Mouse (Mus musculus): Measurements from ENCODE around the gene Thap2. TPM values are rescaled to one million over a fixed set of nuclear protein-coding genes. Genes with fewer than 3 reads are reported as not detected.

The Thap2 gene
- polyA plus RNA-seq, 1 experiment from 2014 or later, result 22.6 TPM

DNA sequence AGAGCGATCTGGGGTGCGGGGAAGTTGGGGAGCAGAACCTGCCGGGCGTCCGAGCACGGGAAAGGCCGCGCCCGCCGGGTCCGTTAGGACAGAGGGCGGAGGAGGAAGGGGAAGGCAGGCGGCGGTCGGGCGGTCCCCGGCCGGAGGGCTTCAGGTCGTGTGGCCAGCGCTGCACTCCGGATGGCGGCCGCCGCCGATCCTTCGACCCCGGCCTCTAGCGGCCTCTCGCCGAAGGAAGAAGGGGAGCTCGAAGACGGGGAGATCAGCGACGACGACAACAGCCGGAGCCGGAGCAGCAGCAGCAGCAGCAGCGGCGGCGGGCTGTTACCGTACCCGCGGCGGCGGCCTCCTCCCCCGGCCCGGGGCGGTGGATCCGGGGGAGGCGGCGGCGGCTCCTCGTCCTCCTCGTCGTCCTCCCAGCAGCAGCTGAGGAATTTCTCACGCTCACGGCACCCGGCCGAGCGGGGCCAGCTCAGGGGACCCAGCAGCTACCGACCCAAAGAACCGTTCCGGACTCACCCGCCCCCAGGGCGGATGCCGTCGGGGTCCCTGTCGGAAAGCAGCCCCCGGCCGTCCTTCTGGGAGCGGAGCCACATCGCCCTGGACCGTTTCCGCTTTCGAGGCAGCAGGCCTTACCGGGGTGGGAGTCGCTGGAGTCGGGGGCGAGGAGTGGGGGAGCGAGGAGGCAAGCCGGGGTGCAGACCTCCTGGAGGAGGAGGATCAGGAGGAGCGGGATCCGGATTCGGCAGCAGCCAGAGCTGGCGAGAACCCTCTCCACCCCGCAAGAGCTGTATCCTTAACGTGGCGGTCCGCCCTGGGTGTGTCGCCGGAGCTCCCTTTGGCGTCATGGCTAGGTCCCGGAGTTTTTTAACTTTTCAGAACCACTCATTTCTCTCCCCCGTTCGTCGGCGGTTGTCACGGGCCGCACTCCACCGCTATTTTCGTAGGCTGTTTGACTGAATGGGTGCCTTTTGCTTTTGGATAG is 1.1 kb upstream of the Thap2 start:
- H3K4me2 ChIP-seq (ENCODE audit: low read depth, low read length), result peak overlapping the region; percentile 52
- no peaks in the 10 kb centered on the region for H3K9me3 ChIP-seq (ENCODE audit: control insufficient read depth, low read length)
- peak overlapping the region; percentile 98 for H3K27ac ChIP-seq (ENCODE audit: low read length)
- peak overlapping the region; percentile 95 for H3K9ac ChIP-seq (ENCODE audit: low read depth, low read length)
- peak overlapping the region; percentile 98 for H3K4me3 ChIP-seq (ENCODE audit: low read length)
- no peaks in the 10 kb centered on the region for H3K27me3 ChIP-seq (replicated peaks; ENCODE audit: control insufficient read depth, insufficient read depth, low read length)
- H3K36me3 ChIP-seq (ENCODE audit: control insufficient read depth, insufficient read depth, low read length), result peaks cover 4% of the 10 kb centered on the region; the same call in 1 of the 2 replicates
- H3K4me1 ChIP-seq (ENCODE audit: control insufficient read depth, insufficient read depth, low read length), result peaks cover 19% of the 10 kb centered on the region
- ATAC-seq, result peak; percentile 68
- WGBS, result under 1% methylated on average over 101 of the region's 101 CpGs

DNA sequence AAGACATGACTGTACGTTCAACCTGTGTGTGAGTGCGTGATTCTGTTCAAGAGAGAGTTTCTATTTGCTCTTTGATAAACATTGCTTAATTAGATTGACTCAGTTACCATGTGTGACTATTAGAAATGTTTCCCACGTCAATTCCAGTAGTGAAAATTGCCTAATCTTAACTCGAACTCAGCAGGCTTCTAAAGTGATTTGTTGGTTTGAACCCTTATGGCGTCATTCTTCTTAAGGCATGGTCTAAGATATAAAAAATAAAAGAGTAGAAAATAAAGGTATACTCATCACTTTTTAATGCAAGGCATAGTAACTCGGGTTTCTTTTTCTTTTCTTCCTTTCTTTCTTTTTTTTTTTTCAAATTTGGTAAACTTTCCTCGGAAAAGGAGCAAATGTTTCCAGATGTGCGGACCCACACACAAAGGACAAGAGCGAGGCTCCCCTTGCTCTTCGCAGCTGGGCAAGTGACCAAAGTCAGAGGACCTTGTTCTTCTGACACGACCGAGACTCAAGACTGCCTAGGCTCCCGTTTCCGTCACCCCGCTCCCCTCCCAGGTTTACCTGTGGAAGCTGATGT is 511 bp downstream of the Thap2 start:
- Histone ChIP-seq H3K36me3 (ENCODE audit: control insufficient read depth, insufficient read depth, low read length) (peaks cover 4% of the 10 kb centered on the region; the same call in 1 of the 2 replicates), H3K9me3 (ENCODE audit: control insufficient read depth, low read length) (no peaks in the 10 kb centered on the region), H3K4me3 (ENCODE audit: low read length) (peak overlapping the region; percentile 98), H3K27ac (ENCODE audit: low read length) (peak overlapping the region; percentile 98), H3K4me1 (ENCODE audit: control insufficient read depth, insufficient read depth, low read length) (peaks cover 19% of the 10 kb centered on the region), H3K4me2 (ENCODE audit: low read depth, low read length) (peak overlapping the region; percentile 48), H3K9ac (ENCODE audit: low read depth, low read length) (peak overlapping the region; percentile 84), H3K27me3 (replicated peaks; ENCODE audit: control insufficient read depth, insufficient read depth, low read length) (no peaks in the 10 kb centered on the region)
- WGBS, result under 1% methylated on average over 15 of the region's 15 CpGs
- ATAC-seq, result no peak

DNA sequence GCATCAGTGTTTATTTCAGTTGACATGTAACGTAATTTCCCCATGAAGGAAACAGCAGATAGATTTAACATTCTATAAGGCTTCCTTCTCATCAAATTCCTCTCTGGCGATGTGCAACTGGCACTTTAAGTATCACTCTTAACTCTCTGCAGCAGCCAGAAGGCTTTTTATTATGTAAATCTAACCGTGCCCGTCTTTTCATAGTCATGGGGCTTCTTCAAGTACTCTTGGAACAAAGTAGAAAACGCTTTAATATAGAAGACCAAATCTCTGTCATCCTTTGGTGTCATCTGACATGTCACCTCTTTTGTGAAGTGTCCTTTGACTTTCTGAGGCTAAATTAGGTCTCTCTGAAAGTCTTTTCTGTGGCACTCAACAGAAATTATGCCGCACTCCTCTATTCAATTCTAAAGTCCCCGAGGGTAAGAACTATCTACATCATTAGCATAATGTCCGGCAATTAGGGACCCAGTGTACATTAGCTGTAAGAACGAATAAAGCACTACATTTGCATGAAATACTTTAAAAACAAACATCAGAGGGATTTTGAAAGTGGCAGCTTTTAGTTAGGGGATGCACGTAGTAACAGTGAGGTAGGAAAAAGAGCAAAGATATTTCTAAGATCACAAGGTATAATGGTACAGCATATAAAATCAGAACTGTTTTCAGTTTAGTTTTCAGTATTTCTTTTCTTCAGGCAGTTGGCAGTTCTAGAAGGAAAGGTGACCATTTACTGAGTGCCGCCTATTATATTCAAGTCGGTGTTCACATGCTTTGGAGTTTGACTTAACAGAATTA is 1.2 kb downstream of the Thap2 start:
- Histone ChIP-seq H3K27ac (ENCODE audit: low read length) (no peak overlapping the region; the same call in 1 of the 2 replicates), H3K4me3 (ENCODE audit: low read length) (peak overlapping the region; percentile 98), H3K4me1 (ENCODE audit: control insufficient read depth, insufficient read depth, low read length) (peaks cover 13% of the 10 kb centered on the region), H3K27me3 (replicated peaks; ENCODE audit: control insufficient read depth, insufficient read depth, low read length) (no peaks in the 10 kb centered on the region), H3K36me3 (ENCODE audit: control insufficient read depth, insufficient read depth, low read length) (peaks cover 4% of the 10 kb centered on the region; the same call in 1 of the 2 replicates), H3K9ac (ENCODE audit: low read depth, low read length) (peak overlapping the region; percentile 84; the same call in 1 of the 2 replicates), H3K4me2 (ENCODE audit: low read depth, low read length) (peak overlapping the region; percentile 48), H3K9me3 (ENCODE audit: control insufficient read depth, low read length) (no peaks in the 10 kb centered on the region)
- 35% methylated on average over 12 of the region's 12 CpGs for WGBS
- no peak for ATAC-seq

DNA sequence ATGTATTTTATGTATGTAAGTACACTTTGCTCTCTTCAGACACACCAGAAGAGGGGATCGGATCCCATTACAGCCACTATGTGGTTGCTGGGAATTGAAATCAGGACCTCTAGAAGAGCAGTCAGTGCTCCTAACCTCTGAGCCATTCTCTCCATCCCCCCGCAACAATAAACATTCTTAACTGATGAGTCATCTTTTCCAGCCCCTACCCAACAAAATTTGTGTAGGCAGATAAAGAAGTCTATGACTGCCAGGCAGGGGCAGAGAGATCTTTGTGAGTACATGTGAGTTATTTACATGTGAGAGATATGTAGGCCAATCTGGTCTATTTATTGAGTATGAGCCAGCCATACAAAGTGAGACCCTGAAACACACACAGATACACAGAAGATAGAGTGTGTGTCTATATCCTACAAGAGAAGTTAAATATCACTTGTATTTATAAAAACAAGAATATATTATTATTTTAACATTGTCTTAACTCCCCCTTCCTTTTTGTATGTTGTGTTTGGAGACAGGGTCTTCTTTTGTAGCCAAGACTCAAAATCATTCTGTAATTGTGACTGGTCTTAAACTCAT is 2.6 kb downstream of the Thap2 start:
- WGBS, result 76% methylated on average over 2 of the region's 2 CpGs
- no peak overlapping the region for H3K27ac ChIP-seq (ENCODE audit: low read length)
- peaks cover 8% of the 10 kb centered on the region; the same call in 1 of the 2 replicates for H3K4me1 ChIP-seq (ENCODE audit: control insufficient read depth, insufficient read depth, low read length)
- H3K9ac ChIP-seq (ENCODE audit: low read depth, low read length), result no peak overlapping the region
- H3K4me2 ChIP-seq (ENCODE audit: low read depth, low read length), result no peak overlapping the region
- no peaks in the 10 kb centered on the region for H3K27me3 ChIP-seq (replicated peaks; ENCODE audit: control insufficient read depth, insufficient read depth, low read length)
- ATAC-seq, result no peak
- no peak overlapping the region for H3K4me3 ChIP-seq (ENCODE audit: low read length)
- H3K36me3 ChIP-seq (ENCODE audit: control insufficient read depth, insufficient read depth, low read length), result peaks cover 4% of the 10 kb centered on the region; the same call in 1 of the 2 replicates
- H3K9me3 ChIP-seq (ENCODE audit: control insufficient read depth, low read length), result no peaks in the 10 kb centered on the region

GRCm38 (mm10) chr10:115363151-115363550 is 21.1 kb downstream of the Thap2 start:
- H3K4me2 ChIP-seq (ENCODE audit: low read depth, low read length), result peak overlapping the region; percentile 56
- H3K9ac ChIP-seq (ENCODE audit: low read depth, low read length), result peak overlapping the region; percentile 65; the same call in 1 of the 2 replicates
- no peaks in the 10 kb centered on the region for H3K36me3 ChIP-seq (ENCODE audit: control insufficient read depth, insufficient read depth, low read length)
- no peaks in the 10 kb centered on the region for H3K27me3 ChIP-seq (replicated peaks; ENCODE audit: control insufficient read depth, insufficient read depth, low read length)
- WGBS, result 84% methylated on average over 4 of the region's 4 CpGs
- no peak for ATAC-seq
- peaks cover 4% of the 10 kb centered on the region for H3K4me1 ChIP-seq (ENCODE audit: control insufficient read depth, insufficient read depth, low read length)
- H3K27ac ChIP-seq (ENCODE audit: low read length), result peak overlapping the region; percentile 92
- peak overlapping the region; percentile 52; the same call in 1 of the 2 replicates for H3K4me3 ChIP-seq (ENCODE audit: low read length)
- H3K9me3 ChIP-seq (ENCODE audit: control insufficient read depth, low read length), result no peaks in the 10 kb centered on the region

DNA sequence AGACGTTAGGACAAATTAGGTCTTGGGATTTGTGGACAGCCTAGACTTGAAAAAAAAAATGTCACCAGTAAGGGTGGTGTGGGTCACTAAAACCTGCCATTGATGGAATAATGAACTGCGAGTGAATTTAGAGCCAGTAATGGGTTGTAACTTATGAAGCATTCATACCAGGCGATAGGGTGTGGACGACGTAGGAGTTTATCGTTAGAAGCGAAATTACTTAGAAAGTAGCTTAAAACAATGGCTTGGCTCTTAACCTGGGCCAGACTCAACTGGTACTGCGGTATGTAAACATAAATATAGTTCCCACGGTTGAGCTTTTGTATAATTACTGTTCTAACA is 21.6 kb downstream of the Thap2 start:
- no peaks in the 10 kb centered on the region for H3K27me3 ChIP-seq (replicated peaks; ENCODE audit: control insufficient read depth, insufficient read depth, low read length)
- 5% methylated on average over 9 of the region's 9 CpGs for WGBS
- peak overlapping the region; percentile 92 for H3K27ac ChIP-seq (ENCODE audit: low read length)
- H3K36me3 ChIP-seq (ENCODE audit: control insufficient read depth, insufficient read depth, low read length), result no peaks in the 10 kb centered on the region
- peaks cover 4% of the 10 kb centered on the region for H3K4me1 ChIP-seq (ENCODE audit: control insufficient read depth, insufficient read depth, low read length)
- H3K4me3 ChIP-seq (ENCODE audit: low read length), result peak overlapping the region; percentile 52
- ATAC-seq, result peak; percentile 30
- peak overlapping the region; percentile 56 for H3K4me2 ChIP-seq (ENCODE audit: low read depth, low read length)
- H3K9me3 ChIP-seq (ENCODE audit: control insufficient read depth, low read length), result no peaks in the 10 kb centered on the region
- H3K9ac ChIP-seq (ENCODE audit: low read depth, low read length), result peak overlapping the region; percentile 65

- Histone ChIP-seq H3K4me2 (ENCODE audit: low read depth, low read length) (peak within 1 kb of the TSS; percentile 56), H3K36me3 (ENCODE audit: control insufficient read depth, insufficient read depth, low read length) (no peaks in the 10 kb centered on the region), H3K27me3 (replicated peaks; ENCODE audit: control insufficient read depth, insufficient read depth, low read length) (no peaks in the 10 kb centered on the region), H3K9me3 (ENCODE audit: control insufficient read depth, low read length) (no peaks in the 10 kb centered on the region), H3K4me1 (ENCODE audit: control insufficient read depth, insufficient read depth, low read length) (peaks cover 4% of the 10 kb centered on the region), H3K4me3 (ENCODE audit: low read length) (peak within 1 kb of the TSS; percentile 52), H3K9ac (ENCODE audit: low read depth, low read length) (peak within 1 kb of the TSS; percentile 65), H3K27ac (ENCODE audit: low read length) (peak within 1 kb of the TSS; percentile 92)
- ATAC-seq, result peak; percentile 99
- WGBS, result under 1% methylated on average over 54 of the region's 58 CpGs
Measured at GRCm38 (mm10) chr10:115361840-115362622, 22.2 kb downstream of the Thap2 start, which contains the start of gene Tmem19. Tmem19 (minus strand) TSS chr10:115362501.

GRCm38 (mm10) chr10:115359066-115359465 is 25.2 kb downstream of the Thap2 start:
- peaks cover 4% of the 10 kb centered on the region for H3K4me1 ChIP-seq (ENCODE audit: control insufficient read depth, insufficient read depth, low read length)
- no peaks in the 10 kb centered on the region for H3K36me3 ChIP-seq (ENCODE audit: control insufficient read depth, insufficient read depth, low read length)
- no peak overlapping the region for H3K9ac ChIP-seq (ENCODE audit: low read depth, low read length)
- ATAC-seq, result peak; percentile 12
- WGBS, result 75% methylated on average over 7 of the region's 7 CpGs
- H3K9me3 ChIP-seq (ENCODE audit: control insufficient read depth, low read length), result no peaks in the 10 kb centered on the region
- H3K4me3 ChIP-seq (ENCODE audit: low read length), result no peak overlapping the region
- H3K27ac ChIP-seq (ENCODE audit: low read length), result no peak overlapping the region; the same call in 1 of the 2 replicates
- no peaks in the 10 kb centered on the region for H3K27me3 ChIP-seq (replicated peaks; ENCODE audit: control insufficient read depth, insufficient read depth, low read length)
- no peak overlapping the region for H3K4me2 ChIP-seq (ENCODE audit: low read depth, low read length)

Measured in intestine, embryonic 16.5 days (tissue).